Mouse (Mus musculus): ENCODE measurements around the gene Spty2d1.
A peak's percentile ranks its signal among the peaks of the same experiment; 100 is the strongest.
"Not testable (repeated sequence)": the region's sequence is repeated elsewhere in the genome, so short reads cannot be mapped to it uniquely, and the experiment has no call there.

Gene Spty2d1

GRCm38 (mm10) chr7:47008168-47008993 lies at the start of gene Spty2d1:
Spty2d1 (minus strand) TSS chr7:47008411.
- DNase-seq (ENCODE audit: low read depth, low spot score) = peak; percentile 95

DNA sequence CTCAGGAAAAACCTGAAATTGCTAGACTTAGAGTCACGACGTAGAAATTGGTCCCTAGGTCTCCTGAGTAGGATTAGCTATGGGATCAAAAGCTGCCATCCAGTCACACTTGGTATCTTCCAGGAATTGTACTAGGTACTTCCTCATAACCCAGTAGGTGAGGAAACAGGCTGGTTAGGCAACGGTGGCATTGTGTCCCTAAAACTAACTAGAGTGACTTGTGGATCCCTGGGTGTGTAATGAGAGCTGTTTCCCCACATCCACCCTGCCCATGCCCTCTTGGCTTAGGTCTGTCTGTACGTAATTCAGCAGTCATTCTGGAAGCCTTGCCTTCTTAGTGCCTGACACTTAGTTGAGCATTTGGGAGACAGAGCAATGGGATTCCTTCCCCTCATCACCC lies 48.1 kb upstream of the Spty2d1 start:
- no peak for DNase-seq (ENCODE audit: low read depth, low spot score)

- no peak for DNase-seq (ENCODE audit: low read depth, low spot score)
Measured at GRCm38 (mm10) chr7:47055744-47056143, 47.5 kb upstream of the Spty2d1 start.

- no peak for DNase-seq (ENCODE audit: low read depth, low spot score)
Measured at GRCm38 (mm10) chr7:47054666-47055065, 46.5 kb upstream of the Spty2d1 start.

DNA sequence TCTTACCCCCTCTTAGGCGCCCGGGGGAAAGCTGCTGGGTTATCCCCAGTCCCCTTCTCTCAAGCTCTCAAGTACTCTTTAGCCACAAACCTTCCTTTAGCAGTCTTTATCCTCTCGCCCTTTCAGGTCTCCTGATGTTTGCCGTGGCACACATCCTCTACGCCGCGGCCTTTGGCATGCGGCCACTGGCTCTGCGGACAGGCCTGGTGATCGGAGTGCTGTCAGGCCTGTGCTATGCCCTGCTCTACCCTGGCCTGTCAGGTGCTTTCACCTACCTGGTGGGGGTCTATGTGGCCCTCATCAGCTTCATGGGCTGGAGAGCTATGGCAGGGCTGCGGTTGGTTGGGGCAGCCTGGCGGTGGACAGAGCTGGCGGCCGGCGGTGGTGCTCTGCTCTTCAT lies 45.1 kb upstream of the Spty2d1 start:
- DNase-seq (ENCODE audit: low read depth, low spot score) = no peak

- no peak for DNase-seq (ENCODE audit: low read depth, low spot score)
Measured at GRCm38 (mm10) chr7:47052276-47052675, 44.1 kb upstream of the Spty2d1 start.

- no peak for DNase-seq (ENCODE audit: low read depth, low spot score)
Measured at GRCm38 (mm10) chr7:47051404-47052151, 43.4 kb upstream of the Spty2d1 start.

DNA sequence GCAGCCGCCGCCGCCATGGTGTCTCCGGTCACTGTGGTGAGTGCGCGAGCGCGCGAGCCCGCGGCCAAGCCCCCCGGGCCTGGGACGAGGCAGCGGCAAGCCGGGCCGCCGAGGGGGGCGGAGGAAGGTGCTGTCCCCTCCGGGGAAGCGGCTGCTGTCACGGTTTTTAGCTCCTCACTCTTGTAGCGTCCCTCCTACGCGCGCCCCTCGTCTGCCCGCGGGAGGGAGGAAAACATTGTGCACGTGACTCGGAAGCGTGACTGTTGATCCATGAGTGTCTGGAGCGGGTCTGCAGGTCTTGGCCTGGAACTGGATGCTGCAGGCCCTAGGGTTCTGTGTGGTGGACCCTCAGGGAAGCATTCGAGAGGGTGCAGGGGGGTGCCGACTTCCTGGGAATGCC lies 42.6 kb upstream of the Spty2d1 start:
- DNase-seq (ENCODE audit: low read depth, low spot score) = no peak

DNA sequence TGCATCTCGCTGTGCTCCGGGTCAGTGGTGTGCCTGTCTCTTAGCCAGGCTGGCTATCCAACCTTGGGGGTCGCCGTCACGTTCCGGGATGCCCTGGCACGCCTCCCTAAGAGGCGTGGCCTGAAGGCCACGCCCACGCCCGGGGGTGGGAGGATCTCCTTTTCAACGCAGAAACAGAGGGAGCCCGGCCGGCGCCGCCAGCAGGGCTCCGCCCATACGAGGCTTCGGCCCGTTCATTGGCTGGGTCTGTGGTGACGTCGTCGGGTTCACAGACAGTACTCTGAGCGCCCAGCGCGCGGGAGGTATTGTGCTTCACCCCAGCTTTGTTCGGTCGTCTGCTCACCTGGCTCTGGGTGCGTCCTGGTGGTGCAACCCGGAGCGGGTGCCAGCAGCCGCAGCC lies 42.2 kb upstream of the Spty2d1 start, which contains the start of gene Tmem86a:
TSS of gene Tmem86a (plus strand) at position 236 of the 400 bp plus-strand sequence.
- peak; percentile 52 for DNase-seq (ENCODE audit: low read depth, low spot score)

GRCm38 (mm10) chr7:47042823-47043490 lies 34.7 kb upstream of the Spty2d1 start:
- no peak for DNase-seq (ENCODE audit: low read depth, low spot score)

- DNase-seq (ENCODE audit: low read depth, low spot score) = no peak
Measured at GRCm38 (mm10) chr7:47042121-47042520, 33.9 kb upstream of the Spty2d1 start.

DNA sequence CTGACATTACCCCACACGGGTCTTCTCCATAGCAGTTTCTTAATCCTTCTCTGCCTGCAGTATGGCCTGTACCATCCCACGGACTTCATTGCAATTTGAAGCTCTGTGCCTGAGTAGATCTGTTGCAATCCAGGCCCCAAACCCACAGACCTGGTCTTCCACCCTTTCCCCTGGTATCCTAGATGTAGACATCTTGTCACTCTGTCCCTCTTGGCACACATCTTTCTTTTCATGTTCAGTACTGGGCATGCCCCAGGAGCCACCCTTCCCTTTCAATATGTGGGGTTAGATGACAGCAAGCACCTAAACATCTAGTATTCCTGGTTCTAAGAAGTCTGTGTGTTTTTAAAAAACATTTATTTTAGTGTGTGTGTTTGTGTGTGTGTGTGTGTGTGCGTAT lies 33.5 kb upstream of the Spty2d1 start:
- DNase-seq (ENCODE audit: low read depth, low spot score) = no peak

GRCm38 (mm10) chr7:47035426-47035825 lies 27.2 kb upstream of the Spty2d1 start:
- no peak for DNase-seq (ENCODE audit: low read depth, low spot score)

DNA sequence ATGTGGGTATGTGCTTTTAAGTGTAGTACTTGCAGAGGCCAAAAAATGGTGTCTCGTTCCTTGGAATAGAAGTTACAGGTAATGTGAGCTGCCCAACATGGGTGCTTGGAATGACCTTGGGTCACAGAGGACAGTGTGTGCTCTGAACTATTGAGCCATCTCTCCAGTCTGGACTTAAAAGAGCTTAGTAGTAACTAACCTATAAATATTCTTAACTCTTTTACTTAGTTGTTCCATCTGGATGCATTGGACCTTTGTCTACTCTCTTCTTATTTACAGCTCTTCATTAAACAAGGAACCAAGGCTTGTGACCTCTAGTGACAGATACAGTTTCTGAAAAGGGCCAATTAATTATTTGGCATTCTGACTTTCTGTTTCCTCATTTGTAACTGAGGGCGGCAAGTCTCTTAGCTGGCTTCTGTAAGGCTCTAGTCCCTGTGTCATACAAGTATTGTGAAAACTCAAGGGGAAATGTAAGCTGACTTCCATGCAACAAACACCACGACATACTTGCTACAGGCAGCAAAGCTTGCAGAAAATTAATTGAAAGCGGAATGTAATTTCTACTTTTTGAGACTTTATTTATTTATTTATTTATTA lies 26.7 kb upstream of the Spty2d1 start:
- DNase-seq (ENCODE audit: low read depth, low spot score) = no peak

- DNase-seq (ENCODE audit: low read depth, low spot score) = no peak
Measured at GRCm38 (mm10) chr7:47031371-47031770, 23.2 kb upstream of the Spty2d1 start.

DNA sequence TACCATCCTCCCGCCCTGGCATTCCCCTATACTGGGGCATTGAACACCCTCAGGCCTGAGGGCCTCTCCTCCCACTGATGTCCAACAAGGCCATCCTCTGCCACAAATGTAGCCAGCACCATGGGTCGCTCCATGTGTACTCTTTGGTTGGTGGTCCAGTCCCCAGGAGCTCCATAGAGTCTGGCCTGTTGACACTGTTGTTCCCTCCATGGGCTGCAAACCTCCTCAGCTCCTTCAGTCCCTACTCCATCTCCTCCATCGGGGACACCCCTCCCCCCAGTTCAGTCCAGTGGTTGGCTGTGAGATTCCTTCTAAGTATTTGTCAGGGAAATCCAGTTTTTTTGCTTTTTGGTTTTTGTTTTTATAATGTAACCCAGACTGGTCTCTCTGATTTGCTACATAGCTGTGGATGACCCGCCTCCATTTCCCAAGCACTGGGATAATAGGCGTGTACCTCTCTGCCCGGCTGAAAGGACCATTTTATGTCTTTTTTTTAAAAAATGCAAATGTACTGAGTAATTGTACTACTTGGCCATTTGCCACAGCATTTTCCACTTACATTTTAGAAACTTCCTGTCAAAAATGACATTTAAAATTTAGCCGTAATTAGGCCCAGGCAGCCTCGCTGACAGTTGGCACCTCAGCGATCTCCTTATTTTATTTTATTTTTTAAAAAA lies 22.4 kb upstream of the Spty2d1 start:
- DNase-seq (ENCODE audit: low read depth, low spot score) = no peak

GRCm38 (mm10) chr7:47027520-47027919 lies 19.3 kb upstream of the Spty2d1 start:
- no peak for DNase-seq (ENCODE audit: low read depth, low spot score)

GRCm38 (mm10) chr7:47026899-47027298 lies 18.7 kb upstream of the Spty2d1 start:
- DNase-seq (ENCODE audit: low read depth, low spot score) = not testable (repeated sequence)

GRCm38 (mm10) chr7:47025429-47025828 lies 17.2 kb upstream of the Spty2d1 start:
- DNase-seq (ENCODE audit: low read depth, low spot score) = no peak

DNA sequence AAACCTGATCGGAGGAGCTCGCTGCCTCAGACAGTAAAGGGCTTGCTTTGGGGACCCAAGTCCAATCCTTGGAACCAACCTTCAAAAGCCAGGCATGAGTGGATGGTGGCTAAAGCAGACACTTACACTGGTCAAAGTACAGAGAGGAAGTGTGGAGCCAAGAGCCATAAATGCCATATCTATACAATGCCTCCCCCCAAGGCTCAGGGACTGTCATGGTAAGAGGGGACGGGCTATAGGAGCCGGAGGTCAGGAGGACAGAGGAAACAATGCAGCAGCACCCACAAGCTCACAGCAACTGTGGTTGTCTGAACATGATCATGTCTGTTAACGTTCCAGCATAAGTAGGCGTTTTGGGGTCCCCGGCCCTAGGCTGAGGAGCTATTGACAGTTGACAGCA lies 16.2 kb upstream of the Spty2d1 start:
- no peak for DNase-seq (ENCODE audit: low read depth, low spot score)

- peak; percentile 47 for DNase-seq (ENCODE audit: low read depth, low spot score)
Measured at GRCm38 (mm10) chr7:47023530-47023929, 15.3 kb upstream of the Spty2d1 start.
